Mouse (Mus musculus): ENCODE measurements around the gene Reep6. TPM values are rescaled to one million over a fixed set of nuclear protein-coding genes. Genes with fewer than 3 reads are reported as not detected.

The Reep6 gene
- polyA plus RNA-seq, 1 experiment = 50.1 TPM

GRCm38 (mm10) chr10:80376160-80376559 lies 46.4 kb downstream of the Reep6 start:
- 4% methylated on average over 7 of the region's 7 CpGs for WGBS
- no peak for DNase-seq (ENCODE audit: low read depth, low spot score)

- 47% methylated on average over 10 of the region's 10 CpGs for WGBS
- no peak for DNase-seq (ENCODE audit: low read depth, low spot score)
Observed at GRCm38 (mm10) chr10:80377716-80378115, 48.0 kb downstream of the Reep6 start.

- no peak for DNase-seq (ENCODE audit: low read depth, low spot score)
- WGBS = 77% methylated on average over 7 of the region's 7 CpGs
Observed at GRCm38 (mm10) chr10:80382641-80383365, 53.0 kb downstream of the Reep6 start.

- DNase-seq (ENCODE audit: low read depth, low spot score) = no peak
- WGBS = 77% methylated on average over 4 of the region's 4 CpGs
Observed at GRCm38 (mm10) chr10:80383431-80383830, 53.7 kb downstream of the Reep6 start.

- DNase-seq (ENCODE audit: low read depth, low spot score) = no peak
- WGBS = 82% methylated on average over 4 of the region's 4 CpGs
Observed at GRCm38 (mm10) chr10:80384115-80384639, 54.4 kb downstream of the Reep6 start.

GRCm38 (mm10) chr10:80384709-80385108 lies 55.0 kb downstream of the Reep6 start:
- WGBS = 79% methylated on average over 7 of the region's 7 CpGs

GRCm38 (mm10) chr10:80385310-80385709 lies 55.6 kb downstream of the Reep6 start:
- WGBS = 25% methylated on average over 7 of the region's 7 CpGs
- DNase-seq (ENCODE audit: low read depth, low spot score) = no peak

More at GRCm38 (mm10) chr10:80384709-80385108, 55.0 kb downstream of the Reep6 start:
- DNase-seq (ENCODE audit: low read depth, low spot score) = no peak

Other genes starting within 250 kb of the Reep6 start
- 67.2 and 91.7 TPM in 2 replicates for gene Sbno2, start 224.4 kb upstream of the Reep6 start, polyA plus RNA-seq (2012; rRNA removed)
- 112 and 115 TPM in 2 replicates for gene Stk11, start 214.2 kb upstream of the Reep6 start, polyA plus RNA-seq (2012; rRNA removed)
- 1,215 and 1,440 TPM in 2 replicates for gene Atp5d, start 191.3 kb upstream of the Reep6 start, polyA plus RNA-seq (2012; rRNA removed)
- 5.0 TPM in 2 replicates for gene Cbarp, start 189.1 kb upstream of the Reep6 start, polyA plus RNA-seq (2012; rRNA removed)
- 62.7 and 89.3 TPM in 2 replicates for gene Midn, start 181.7 kb upstream of the Reep6 start, polyA plus RNA-seq (2012; rRNA removed)
- 52.6 and 63.1 TPM in 2 replicates for gene Cirbp, start 164.0 kb upstream of the Reep6 start, polyA plus RNA-seq (2012; rRNA removed)
- 15.9 and 18.2 TPM in 2 replicates for gene 1600002K03Rik, start 157.0 kb upstream of the Reep6 start, polyA plus RNA-seq (2012; rRNA removed)
- gene Efna2, start 150.5 kb upstream of the Reep6 start, polyA plus RNA-seq (2012; rRNA removed) = 0.95 and 1.1 TPM in 2 replicates
- 24.7 and 28.6 TPM in 2 replicates for gene Mum1, start 103.5 kb upstream of the Reep6 start, polyA plus RNA-seq (2012; rRNA removed)
- 553 and 570 TPM in 2 replicates for gene Ndufs7, start 80.8 kb upstream of the Reep6 start, polyA plus RNA-seq (2012; rRNA removed)
- gene Gamt, start 68.9 kb upstream of the Reep6 start, polyA plus RNA-seq (2012; rRNA removed) = 9.4 and 10.5 TPM in 2 replicates
- 52.1 and 67.7 TPM in 2 replicates for gene Dazap1, start 68.5 kb upstream of the Reep6 start, polyA plus RNA-seq (2012; rRNA removed)
- 1,621 and 1,622 TPM in 2 replicates for gene Rps15, start 37.5 kb upstream of the Reep6 start, polyA plus RNA-seq (2012; rRNA removed)
- gene Apc2, start 34.0 kb upstream of the Reep6 start, polyA plus RNA-seq (2012; rRNA removed) = 0.41 and 0.45 TPM in 2 replicates
- 69.0 and 72.5 TPM in 2 replicates for gene 2310011J03Rik, start 9.4 kb upstream of the Reep6 start, polyA plus RNA-seq (2012; rRNA removed)
- 8.2 and 15.5 TPM in 2 replicates for gene Pcsk4, start 455 bp upstream of the Reep6 start, polyA plus RNA-seq (2012; rRNA removed)
- gene Adamtsl5, start 18.5 kb downstream of the Reep6 start, polyA plus RNA-seq (2012; rRNA removed) = 40.5 and 73.6 TPM in 2 replicates
- 0.68 and 2.8 TPM in 2 replicates for gene Plk5, start 26.5 kb downstream of the Reep6 start, polyA plus RNA-seq (2012; rRNA removed)
- gene Mex3d, start 57.7 kb downstream of the Reep6 start, polyA plus RNA-seq (2012; rRNA removed) = 5.7 and 7.6 TPM in 2 replicates
- 104 and 116 TPM in 2 replicates for gene Mbd3, start 69.6 kb downstream of the Reep6 start, polyA plus RNA-seq (2012; rRNA removed)
- gene Uqcr11, start 76.9 kb downstream of the Reep6 start, polyA plus RNA-seq (2012; rRNA removed) = 2,454 and 2,475 TPM in 2 replicates
- gene Tcf3, start 103.7 kb downstream of the Reep6 start, polyA plus RNA-seq (2012; rRNA removed) = 60.2 and 76.9 TPM in 2 replicates
- 0.09 and 0.19 TPM in 2 replicates for gene Onecut3, start 164.9 kb downstream of the Reep6 start, polyA plus RNA-seq (2012; rRNA removed)
- gene Atp8b3, start 209.2 kb downstream of the Reep6 start, polyA plus RNA-seq (2012; rRNA removed) = 0.03 TPM in 1 of 2 replicates, not detected in the other
- gene Rexo1, start 231.6 kb downstream of the Reep6 start, polyA plus RNA-seq (2012; rRNA removed) = 35.4 and 42.4 TPM in 2 replicates
- 12.6 and 12.8 TPM in 2 replicates for gene Klf16, start 247.4 kb downstream of the Reep6 start, polyA plus RNA-seq (2012; rRNA removed)

All from large intestine, adult 2 months (tissue).